Mouse (Mus musculus) thymus, adult 2 months (tissue): ENCODE data around the gene Clip4.

ENCODE experiments used
- CTCF ChIP-seq: fragments of 200-500 bp; IDR thresholded peaks from 2 replicates; pipeline ENCODE4 v1.5.1; 2012; ENCODE audit warnings: mild to moderate bottlenecking, control low read depth, low read length, moderate library complexity, borderline replicate concordance; ENCODE audit not compliant: control insufficient read depth, poor library complexity, insufficient read depth; ENCODE audit errors: extremely low read depth
- POLR2A ChIP-seq: fragments of 200-500 bp; IDR thresholded peaks from 2 replicates; pipeline ENCODE4 v1.6.1; 2012; ENCODE audit warnings: mild to moderate bottlenecking, low read length, control low read depth, moderate library complexity; ENCODE audit not compliant: control insufficient read depth, poor library complexity, insufficient read depth; ENCODE audit errors: extremely low read depth

DNA sequence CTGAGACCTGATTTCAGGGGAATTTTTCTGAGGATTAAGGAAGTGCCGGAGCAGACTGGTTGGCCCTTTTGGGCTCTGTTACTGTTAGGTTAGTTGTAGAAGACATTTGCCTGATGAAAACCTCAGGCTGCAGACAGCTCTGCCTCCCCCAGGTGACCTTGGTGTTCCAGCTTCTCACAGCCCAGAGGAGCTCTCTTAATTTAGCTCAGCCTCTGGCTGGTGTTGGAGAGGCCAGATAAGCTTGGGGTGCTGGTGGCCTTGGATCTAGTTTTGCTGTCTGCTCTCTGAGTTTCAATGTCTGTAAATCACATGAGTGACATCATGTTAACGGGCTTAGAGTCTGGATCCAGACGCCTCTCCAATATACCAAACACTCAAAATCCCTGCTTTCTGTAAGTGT, 47.3 kb upstream of the Clip4 start:
- TF ChIP-seq CTCF (no peak), POLR2A (no peak)
